10 mouse cellular contexts compared by ENCODE assay signal in the genomic region with DNA sequence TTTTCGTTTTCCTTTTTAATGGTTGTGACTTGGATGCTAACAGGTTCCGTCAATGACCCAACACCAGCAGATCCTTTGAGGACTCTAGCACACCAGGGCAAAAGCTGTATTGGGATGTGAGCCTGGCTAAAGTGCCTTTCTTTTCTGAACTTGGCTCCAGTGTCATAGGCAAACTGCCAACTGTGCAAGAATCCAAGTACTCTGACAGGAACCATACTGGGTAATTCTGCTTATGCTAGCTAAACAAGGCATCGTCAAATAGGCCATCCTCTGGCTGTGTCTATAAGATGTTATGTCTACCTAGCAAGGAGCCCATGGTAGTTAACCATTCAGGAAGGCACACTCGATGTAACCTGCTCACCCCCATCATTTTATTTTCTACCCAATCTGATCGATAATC. TPM values are rescaled to one million over a fixed set of nuclear protein-coding genes. Genes with fewer than 3 reads are reported as not detected.
DNase-seq lines count a peak whose midpoint lies in the region; ATAC-seq lines count a peak whose summit lies in the region.
"Had no signal": no experiment of that assay in that cellular context is flagged by ENCODE, and none has a peak within 500 bp of the region (broad histone marks: within the 10 kb centered on the region; RNA-seq: fewer than 3 reads in every experiment).

No protein-coding gene starts in this region.

- 87% methylated on average over 5 of the region's 5 CpGs for WGBS in kidney, embryonic 16.5 days

- H3K27ac ChIP-seq in kidney, embryonic 16.5 days (ENCODE audit: low read length): no peak overlapping the region

- no peak overlapping the region for H3K4me2 ChIP-seq in kidney, embryonic 16.5 days (replicated peaks; ENCODE audit: low read depth, low read length)

- no peak overlapping the region for H3K9ac ChIP-seq in kidney, embryonic 16.5 days (replicated peaks; ENCODE audit: low read length)

- ATAC-seq in kidney, embryonic 16.5 days (ENCODE audit: low FRiP score, low TSS enrichment): no peak
- no peak for ATAC-seq in erythroid progenitor cell, adult 5-6 weeks (replicated peaks; ENCODE audit: low FRiP score, poor library complexity, severe bottlenecking)

- no peaks in the 10 kb centered on the region for H3K4me1 ChIP-seq in kidney, embryonic 16.5 days (ENCODE audit: insufficient read depth, low read length)

- intact Hi-C loops in heart, postnatal 10 days (cut with DNase I): no loop called here

- H3K4me3 ChIP-seq in kidney, embryonic 16.5 days (ENCODE audit: low read length): no peak overlapping the region
- H3K4me3 ChIP-seq: megakaryocyte, embryonic 14.5 days had no signal

- H3K9me3 ChIP-seq in kidney, embryonic 16.5 days (ENCODE audit: low read length): peaks cover 8% of the 10 kb centered on the region
- H3K9me3 ChIP-seq: G1E; megakaryocyte, embryonic 14.5 days had no signal

- peak; percentile 69 for DNase-seq in kidney, adult 11 months
- peak; percentile 6 for DNase-seq in cerebellum, adult 8-10 months
- DNase-seq in heart, postnatal 10 days: peak; percentile 88 to 90
- DNase-seq in lung, postnatal 36 days: peak; percentile 81
- no peak for DNase-seq in frontal cortex, postnatal 36 days (ENCODE audit: low spot score in 2 of 2)
- DNase-seq in embryo, embryonic 10 days (ENCODE audit: low spot score): no peak

- peaks cover 55% of the 10 kb centered on the region for H3K36me3 ChIP-seq in kidney, embryonic 16.5 days (ENCODE audit: insufficient read depth, low read length)

- no peaks in the 10 kb centered on the region for H3K27me3 ChIP-seq in kidney, embryonic 16.5 days (ENCODE audit: insufficient read depth, low read length)
- H3K27me3 ChIP-seq: megakaryocyte, embryonic 14.5 days had no signal

RNA-seq across cellular contexts. Expression of gene Itgb6, which starts 51.1 kb away (rescaled TPM):
- 25.6 and 26.6 TPM in 2 replicates for polyA plus RNA-seq in kidney, embryonic 16.5 days (2015; fragmentation: Nextera tagmentation; extraction: Ambion mirVana)
- 10 to 100 TPM in 1 of 2 experiments, 1 to 10 TPM in 1; 8.6 to 18.1 TPM for total RNA-seq in heart, postnatal 10 days (2021)
- total RNA-seq in erythroid progenitor cell, adult 5-6 weeks (2015; ENCODE audit: low replicate concordance): not detected in 2 replicates
- not detected in 2 replicates for total RNA-seq in erythroid progenitor cell, adult 5-6 weeks (2017; ENCODE audit: low replicate concordance)
- polyA plus RNA-seq: G1E had no signal

Comparison
In these comparisons a context has a peak if more than half of its experiments do, and no peak if none do; other contexts are left out.
1. DNase-seq: peak in kidney, adult 11 months (single experiment), cerebellum, adult 8-10 months (single experiment), heart, postnatal 10 days (2 of 2) and lung, postnatal 36 days (single experiment); none in frontal cortex, postnatal 36 days (0 of 2) and embryo, embryonic 10 days (single experiment).
2. RNA of gene Itgb6, which starts 51.1 kb away (total RNA-seq): 8.6 to 18.1 TPM in heart, postnatal 10 days; not detected in erythroid progenitor cell, adult 5-6 weeks; every median in the first group is over 4 times any median in the second.